Mouse (Mus musculus): ENCODE results near the gene Gm527. TPM values are rescaled to one million over a fixed set of nuclear protein-coding genes. Genes with fewer than 3 reads are reported as not detected.

Gene Gm527
- polyA plus RNA-seq, 1 experiment from 2014 or later, result 4.3 TPM

- Histone ChIP-seq H3K4me3 (peak overlapping the region; percentile 95), H3K4me1 (peaks cover 34% of the 10 kb centered on the region), H3K4me2 (replicated peaks) (peak overlapping the region; percentile 98), H3K27ac (peak overlapping the region; percentile 90; the same call in 1 of the 2 replicates), H3K9me3 (no peaks in the 10 kb centered on the region), H3K9ac (peak overlapping the region; percentile 82), H3K36me3 (no peaks in the 10 kb centered on the region), H3K27me3 (no peaks in the 10 kb centered on the region)
- no peak for ATAC-seq (ENCODE audit: insufficient number of reproducible peaks, insufficient read depth, low FRiP score, low TSS enrichment)
- 4% methylated on average over 19 of the region's 19 CpGs for whole genome bisulfite sequencing
Observed at GRCm38 (mm10) chr12:64966652-64967435, 49.1 kb downstream of the Gm527 start.

- Histone ChIP-seq H3K4me2 (replicated peaks) (peak overlapping the region; percentile 98), H3K9ac (peak overlapping the region; percentile 82), H3K9me3 (no peaks in the 10 kb centered on the region), H3K27ac (no peak overlapping the region), H3K36me3 (no peaks in the 10 kb centered on the region), H3K4me3 (peak overlapping the region; percentile 95), H3K4me1 (peaks cover 37% of the 10 kb centered on the region), H3K27me3 (no peaks in the 10 kb centered on the region)
- ATAC-seq (ENCODE audit: insufficient number of reproducible peaks, insufficient read depth, low FRiP score, low TSS enrichment), result no peak
- WGBS, result 1% methylated on average over 9 of the region's 9 CpGs
Observed at GRCm38 (mm10) chr12:64967470-64967869, 49.8 kb downstream of the Gm527 start.

- peak overlapping the region; percentile 82 for H3K9ac ChIP-seq
- peaks cover 37% of the 10 kb centered on the region for H3K4me1 ChIP-seq
- peak overlapping the region; percentile 98 for H3K4me2 ChIP-seq (replicated peaks)
- ATAC-seq (ENCODE audit: insufficient number of reproducible peaks, insufficient read depth, low FRiP score, low TSS enrichment), result no peak
- H3K9me3 ChIP-seq, result no peaks in the 10 kb centered on the region
- WGBS, result 5% methylated on average over 2 of the region's 2 CpGs
- peak overlapping the region; percentile 95 for H3K4me3 ChIP-seq
- no peaks in the 10 kb centered on the region for H3K27me3 ChIP-seq
- H3K36me3 ChIP-seq, result no peaks in the 10 kb centered on the region
- H3K27ac ChIP-seq, result no peak overlapping the region
Observed at GRCm38 (mm10) chr12:64968067-64968466, 50.4 kb downstream of the Gm527 start.

GRCm38 (mm10) chr12:64971399-64971798 lies 53.7 kb downstream of the Gm527 start:
- Histone ChIP-seq H3K27ac (no peak overlapping the region), H3K36me3 (no peaks in the 10 kb centered on the region), H3K4me3 (no peak overlapping the region), H3K4me2 (replicated peaks) (0 out of 2 replicates have a peak overlapping the region, but pooled peaks have one; percentile 1), H3K9me3 (no peaks in the 10 kb centered on the region), H3K9ac (no peak overlapping the region), H3K27me3 (no peaks in the 10 kb centered on the region), H3K4me1 (peaks cover 34% of the 10 kb centered on the region)
- ATAC-seq (ENCODE audit: insufficient number of reproducible peaks, insufficient read depth, low FRiP score, low TSS enrichment), result no peak

- ATAC-seq (ENCODE audit: insufficient number of reproducible peaks, insufficient read depth, low FRiP score, low TSS enrichment), result no peak
- Histone ChIP-seq H3K27me3 (no peaks in the 10 kb centered on the region), H3K9ac (no peak overlapping the region), H3K4me3 (no peak overlapping the region), H3K36me3 (0 out of 2 replicates have a peak, but pooled peaks cover under 1% of the 10 kb centered on the region), H3K4me1 (peaks cover 33% of the 10 kb centered on the region), H3K27ac (no peak overlapping the region), H3K4me2 (replicated peaks) (no peak overlapping the region), H3K9me3 (no peaks in the 10 kb centered on the region)
- 87% methylated on average over 6 of the region's 6 CpGs for WGBS
Observed at GRCm38 (mm10) chr12:64972063-64972462, 54.4 kb downstream of the Gm527 start.

Other genes with a start within 250 kb of the Gm527 start
- 11.9 and 14.2 TPM in 2 replicates for gene Klhl28, start 47.6 kb downstream of the Gm527 start, polyA plus RNA-seq (2016; fragmentation: Nextera tagmentation; extraction: Ambion mirVana)
- gene Togaram1, start 47.9 kb downstream of the Gm527 start, polyA plus RNA-seq (2016; fragmentation: Nextera tagmentation; extraction: Ambion mirVana), result 29.5 and 30.8 TPM in 2 replicates
- gene Prpf39, start 118.4 kb downstream of the Gm527 start, polyA plus RNA-seq (2016; fragmentation: Nextera tagmentation; extraction: Ambion mirVana), result 77.0 and 84.7 TPM in 2 replicates
- 505 and 538 TPM in 2 replicates for gene Fkbp3, start 156.1 kb downstream of the Gm527 start, polyA plus RNA-seq (2016; fragmentation: Nextera tagmentation; extraction: Ambion mirVana)
- gene Fancm, start 157.7 kb downstream of the Gm527 start, polyA plus RNA-seq (2016; fragmentation: Nextera tagmentation; extraction: Ambion mirVana), result 14.2 and 16.5 TPM in 2 replicates